Mouse (Mus musculus): ENCODE data around the gene Slmap. TPM values are rescaled to one million over a fixed set of nuclear protein-coding genes. Genes with fewer than 3 reads are reported as not detected.
"Not testable (repeated sequence)": the region's sequence is repeated elsewhere in the genome, so short reads cannot be mapped to it uniquely, and the experiment has no call there.

Gene Slmap
- polyA plus RNA-seq, 1 experiment from 2014 or later = 12.7 TPM

DNA sequence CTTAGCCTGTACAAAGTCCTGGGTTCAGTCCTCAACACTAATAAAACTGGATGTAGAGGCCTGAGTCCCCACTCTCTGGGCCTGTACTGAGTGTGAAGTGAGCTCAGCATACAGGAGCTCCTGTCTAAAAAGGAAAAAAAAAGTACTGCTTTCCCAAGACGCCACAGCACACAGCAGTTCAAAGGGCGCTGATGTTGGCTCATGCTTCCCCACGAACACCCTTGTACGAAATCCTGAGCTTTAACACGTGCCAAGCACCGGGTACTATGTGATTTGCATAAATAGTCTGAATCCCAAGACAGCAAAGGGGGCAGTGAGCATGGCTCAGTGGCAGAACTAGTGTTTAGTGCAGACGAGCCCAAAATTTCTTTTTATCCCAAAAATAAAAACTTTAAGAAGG, 4.4 kb downstream of the Slmap start:
- no peak overlapping the region for H3K4me3 ChIP-seq
- no peaks in the 10 kb centered on the region for H3K27me3 ChIP-seq
- H3K9ac ChIP-seq = no peak overlapping the region
- no peak for ATAC-seq
- H3K4me2 ChIP-seq = peak overlapping the region; percentile 2
- WGBS = 61% methylated on average over 7 of the region's 7 CpGs
- peaks cover 12% of the 10 kb centered on the region; the same call in 1 of the 2 replicates for H3K36me3 ChIP-seq (ENCODE audit: poor library complexity, severe bottlenecking)
- no peak overlapping the region for H3K27ac ChIP-seq
- no peaks in the 10 kb centered on the region for H3K9me3 ChIP-seq (replicated peaks)
- peaks cover 51% of the 10 kb centered on the region for H3K4me1 ChIP-seq

DNA sequence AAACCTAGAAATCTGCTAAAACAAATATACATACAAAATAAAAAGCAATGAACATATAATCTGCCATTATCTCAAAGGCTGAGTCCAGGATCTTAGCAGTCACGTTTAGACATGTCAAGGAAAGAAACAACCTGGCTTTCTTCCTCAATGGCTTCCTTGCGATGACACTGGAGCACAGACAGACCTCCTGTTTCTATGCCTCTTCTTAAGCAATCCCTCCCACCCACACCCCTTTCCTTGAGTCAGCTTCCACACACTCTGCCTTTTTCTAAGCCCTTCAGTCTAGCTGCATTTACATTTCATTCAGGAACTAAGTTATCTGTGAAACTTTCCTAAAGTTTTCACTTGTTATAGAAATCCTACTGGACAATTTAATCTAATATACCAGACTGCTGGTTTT, 6.4 kb downstream of the Slmap start:
- H3K4me3 ChIP-seq = no peak overlapping the region

DNA sequence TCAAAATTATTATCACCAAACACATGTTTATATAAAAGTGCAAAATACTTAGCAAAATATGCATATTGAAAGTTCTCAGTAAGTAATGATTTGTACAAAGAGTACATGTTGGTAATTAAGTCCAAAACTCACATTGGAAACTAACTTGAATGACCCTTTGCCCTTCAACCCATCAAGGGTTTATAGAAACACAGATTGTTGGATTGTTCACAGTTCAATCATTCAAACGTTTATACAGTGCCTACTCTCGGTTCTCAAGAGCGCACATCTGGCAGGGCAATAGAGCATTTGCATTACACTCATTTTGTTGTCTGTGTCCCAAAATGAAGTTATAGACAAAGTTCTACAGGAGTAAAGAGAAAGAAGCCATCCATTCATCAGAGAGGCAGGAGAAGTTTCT, 8.8 kb downstream of the Slmap start:
- Histone ChIP-seq H3K4me2 (no peak overlapping the region), H3K9me3 (replicated peaks) (no peaks in the 10 kb centered on the region), H3K36me3 (ENCODE audit: poor library complexity, severe bottlenecking) (peaks cover 12% of the 10 kb centered on the region; the same call in 1 of the 2 replicates), H3K9ac (no peak overlapping the region), H3K27ac (no peak overlapping the region), H3K4me1 (peaks cover 29% of the 10 kb centered on the region), H3K4me3 (no peak overlapping the region), H3K27me3 (no peaks in the 10 kb centered on the region)
- WGBS = 48% methylated on average over 3 of the region's 3 CpGs
- no peak for ATAC-seq

More for the DNA sequence above, 6.4 kb downstream of the Slmap start:
- Histone ChIP-seq H3K9ac (no peak overlapping the region), H3K27ac (no peak overlapping the region), H3K27me3 (no peaks in the 10 kb centered on the region), H3K4me1 (peaks cover 47% of the 10 kb centered on the region), H3K36me3 (ENCODE audit: poor library complexity, severe bottlenecking) (peaks cover 12% of the 10 kb centered on the region; the same call in 1 of the 2 replicates), H3K9me3 (replicated peaks) (no peaks in the 10 kb centered on the region), H3K4me2 (no peak overlapping the region)
- WGBS = 85% methylated on average over 2 of the region's 2 CpGs
- ATAC-seq = no peak

DNA sequence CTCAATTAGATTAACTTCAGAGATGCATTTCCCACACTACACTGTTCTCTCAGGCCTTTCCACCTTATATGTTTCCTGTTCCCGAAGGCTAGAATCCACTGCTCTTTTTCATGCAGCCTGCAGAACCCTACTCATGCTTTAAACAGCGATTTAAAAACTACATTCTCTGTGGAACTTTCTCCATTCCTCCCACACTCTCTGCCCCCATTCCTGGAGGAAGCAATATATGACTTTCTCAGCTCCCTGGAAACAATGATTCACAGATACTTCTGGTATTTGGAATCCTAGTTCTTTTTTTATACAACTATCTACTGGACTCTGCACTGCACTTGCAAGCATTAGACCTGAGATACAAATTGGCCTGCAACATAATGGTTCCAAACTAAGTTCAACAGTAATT, 11.6 kb downstream of the Slmap start:
- WGBS = 91% methylated on average over 2 of the region's 2 CpGs
- H3K4me1 ChIP-seq = peaks cover 9% of the 10 kb centered on the region; the same call in 1 of the 2 replicates
- H3K27ac ChIP-seq = no peak overlapping the region
- no peaks in the 10 kb centered on the region for H3K9me3 ChIP-seq (replicated peaks)
- no peak overlapping the region for H3K4me2 ChIP-seq
- ATAC-seq = no peak
- H3K36me3 ChIP-seq (ENCODE audit: poor library complexity, severe bottlenecking) = peaks cover 6% of the 10 kb centered on the region; the same call in 1 of the 2 replicates
- no peak overlapping the region for H3K4me3 ChIP-seq
- H3K27me3 ChIP-seq = no peaks in the 10 kb centered on the region
- no peak overlapping the region for H3K9ac ChIP-seq

DNA sequence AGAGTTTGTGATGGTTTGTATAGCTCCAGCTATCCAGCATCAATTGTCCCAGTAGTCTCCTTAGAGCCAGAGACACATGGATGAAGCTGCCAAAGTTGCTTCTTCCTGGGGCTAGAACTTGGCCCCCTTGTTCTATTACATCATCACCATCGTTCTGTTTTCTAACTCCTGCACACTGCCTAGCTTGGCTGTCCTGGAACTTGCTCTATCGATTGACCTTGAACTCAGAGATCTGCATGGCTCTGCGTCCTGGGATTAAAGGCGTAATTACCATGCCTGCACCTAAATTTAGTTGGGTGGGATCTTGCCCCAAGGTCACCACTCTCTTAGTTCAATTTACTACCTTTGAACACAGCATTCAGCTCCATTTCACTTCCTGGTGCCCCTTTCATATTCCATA, 14.9 kb downstream of the Slmap start:
- 96% methylated on average over 4 of the region's 4 CpGs for WGBS
- Histone ChIP-seq H3K4me1 (no peaks in the 10 kb centered on the region), H3K4me2 (no peak overlapping the region), H3K9me3 (replicated peaks) (no peaks in the 10 kb centered on the region), H3K27ac (no peak overlapping the region), H3K4me3 (no peak overlapping the region), H3K27me3 (no peaks in the 10 kb centered on the region), H3K36me3 (ENCODE audit: poor library complexity, severe bottlenecking) (peaks cover 2% of the 10 kb centered on the region; the same call in 1 of the 2 replicates), H3K9ac (no peak overlapping the region)
- ATAC-seq = no peak

DNA sequence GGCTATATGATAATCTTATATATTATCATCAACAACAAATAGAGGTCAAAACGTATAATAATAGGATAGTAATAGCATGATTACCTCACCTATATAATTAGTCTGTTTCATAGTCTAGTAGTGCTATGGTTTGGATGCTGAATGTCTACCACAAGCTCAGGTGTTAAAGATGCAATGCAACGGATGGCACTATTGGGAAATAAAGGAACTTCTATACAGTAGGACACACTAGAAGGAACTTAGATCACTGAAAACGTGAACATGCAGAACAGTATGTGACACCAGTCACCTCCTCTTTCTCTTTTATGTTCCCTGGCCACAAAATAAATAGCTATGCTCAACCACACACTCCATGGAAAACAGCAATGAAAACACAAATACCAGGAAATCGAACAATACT, 16.9 kb downstream of the Slmap start:
- Histone ChIP-seq H3K36me3 (ENCODE audit: poor library complexity, severe bottlenecking) (peaks cover 2% of the 10 kb centered on the region; the same call in 1 of the 2 replicates), H3K4me1 (no peaks in the 10 kb centered on the region), H3K9me3 (replicated peaks) (no peaks in the 10 kb centered on the region), H3K27me3 (no peaks in the 10 kb centered on the region), H3K27ac (no peak overlapping the region), H3K9ac (no peak overlapping the region), H3K4me2 (no peak overlapping the region), H3K4me3 (no peak overlapping the region)
- WGBS = 84% methylated on average over 4 of the region's 4 CpGs
- ATAC-seq = no peak

DNA sequence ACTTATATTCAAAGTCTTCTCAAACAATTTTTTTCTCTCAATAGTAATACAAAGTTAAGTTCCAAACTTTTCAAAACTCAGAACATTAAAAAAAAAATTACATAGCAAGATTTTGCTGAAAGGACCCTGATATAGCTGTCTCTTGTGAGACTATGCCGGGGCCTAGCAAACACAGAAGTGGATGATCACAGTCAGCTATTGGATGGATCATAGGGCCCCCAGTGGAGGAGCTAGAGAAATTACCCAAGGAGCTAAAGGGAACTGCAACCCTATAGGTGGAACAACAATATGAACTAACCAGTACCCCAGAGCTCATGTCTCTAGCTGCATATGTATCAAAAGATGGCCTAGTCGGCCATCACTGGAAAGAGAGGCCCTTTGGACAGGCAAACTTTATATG, 18.5 kb downstream of the Slmap start:
- not testable (repeated sequence) for ATAC-seq; H3K4me1 ChIP-seq; H3K27me3 ChIP-seq; H3K4me2 ChIP-seq; H3K9ac ChIP-seq; H3K36me3 ChIP-seq (ENCODE audit: poor library complexity, severe bottlenecking); H3K4me3 ChIP-seq; H3K27ac ChIP-seq; H3K9me3 ChIP-seq (replicated peaks)
- WGBS = 85% methylated on average over 2 of the region's 2 CpGs

DNA sequence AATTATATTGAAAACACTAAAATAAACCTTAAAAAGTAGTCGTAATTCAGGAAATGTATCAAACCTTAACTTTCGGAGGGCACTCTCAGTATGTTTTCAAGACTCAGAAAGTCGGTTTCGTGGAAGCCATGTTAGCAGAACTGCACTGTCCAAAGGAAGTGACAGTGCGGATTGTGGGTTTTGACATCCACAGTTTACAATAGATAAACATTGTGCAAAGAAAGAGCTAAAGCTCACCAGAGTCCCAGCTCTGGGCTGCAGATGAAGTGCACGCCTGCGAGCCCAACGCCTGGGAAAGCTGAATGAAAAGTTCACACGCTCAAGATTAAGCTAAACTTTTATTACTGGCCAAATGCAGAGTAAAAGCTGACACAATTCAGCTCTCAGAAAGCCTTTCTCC, 18.9 kb downstream of the Slmap start:
- H3K9me3 ChIP-seq (replicated peaks) = no peaks in the 10 kb centered on the region
- no peak overlapping the region for H3K4me3 ChIP-seq
- no peak overlapping the region for H3K27ac ChIP-seq
- H3K4me1 ChIP-seq = no peaks in the 10 kb centered on the region
- no peak overlapping the region for H3K9ac ChIP-seq
- H3K27me3 ChIP-seq = no peaks in the 10 kb centered on the region
- whole genome bisulfite sequencing = 82% methylated on average over 9 of the region's 9 CpGs
- no peak overlapping the region for H3K4me2 ChIP-seq
- peaks cover 2% of the 10 kb centered on the region for H3K36me3 ChIP-seq (ENCODE audit: poor library complexity, severe bottlenecking)
- ATAC-seq = no peak

DNA sequence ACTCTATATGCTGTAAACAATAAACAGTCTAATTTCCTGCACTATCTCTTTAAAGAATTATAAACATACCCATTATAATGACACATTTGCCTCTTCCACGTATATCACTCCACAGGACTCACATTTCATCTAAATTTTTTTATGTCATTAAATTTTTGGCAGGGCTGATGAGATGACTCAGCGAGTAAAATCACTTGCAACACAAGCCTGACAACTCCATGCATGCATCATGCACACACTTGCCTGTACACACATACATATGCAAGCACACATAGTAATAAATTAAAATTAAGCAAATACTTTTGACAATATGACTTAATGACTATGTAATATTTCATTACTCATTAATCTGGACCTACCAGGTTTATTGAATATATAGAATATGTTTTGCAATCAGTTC, 24.2 kb downstream of the Slmap start:
- Histone ChIP-seq H3K4me1 (no peaks in the 10 kb centered on the region), H3K9ac (no peak overlapping the region), H3K4me3 (no peak overlapping the region), H3K27me3 (no peaks in the 10 kb centered on the region), H3K9me3 (replicated peaks) (no peaks in the 10 kb centered on the region), H3K27ac (no peak overlapping the region), H3K36me3 (ENCODE audit: poor library complexity, severe bottlenecking) (no peaks in the 10 kb centered on the region; the same call in 1 of the 2 replicates), H3K4me2 (no peak overlapping the region)
- 91% methylated on average over 2 of the region's 2 CpGs for WGBS
- no peak for ATAC-seq

DNA sequence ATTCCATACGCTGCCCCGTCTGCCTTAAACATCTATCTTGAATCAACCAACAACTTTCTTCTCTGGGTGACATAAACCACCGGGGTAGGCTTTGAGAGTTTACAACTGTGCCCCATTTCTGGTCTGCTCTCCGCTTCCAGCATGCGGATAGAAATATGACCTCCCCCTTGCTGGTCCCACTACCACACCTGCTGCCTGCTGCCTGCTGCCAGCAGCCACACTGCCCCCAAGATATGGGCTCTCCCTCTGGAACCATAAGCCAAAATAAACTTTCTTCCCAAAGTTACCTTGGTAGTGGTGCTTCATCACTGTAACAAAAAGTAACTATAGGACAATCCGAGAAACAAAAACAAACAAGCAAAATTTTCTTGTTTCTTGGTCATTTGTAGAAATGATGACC, 26.6 kb downstream of the Slmap start:
- Histone ChIP-seq H3K36me3 (ENCODE audit: poor library complexity, severe bottlenecking) (no peaks in the 10 kb centered on the region; the same call in 1 of the 2 replicates), H3K27ac (no peak overlapping the region), H3K9ac (no peak overlapping the region), H3K27me3 (no peaks in the 10 kb centered on the region), H3K9me3 (replicated peaks) (no peaks in the 10 kb centered on the region), H3K4me3 (no peak overlapping the region), H3K4me2 (no peak overlapping the region), H3K4me1 (no peaks in the 10 kb centered on the region)
- no peak for ATAC-seq
- WGBS = 93% methylated on average over 6 of the region's 6 CpGs

DNA sequence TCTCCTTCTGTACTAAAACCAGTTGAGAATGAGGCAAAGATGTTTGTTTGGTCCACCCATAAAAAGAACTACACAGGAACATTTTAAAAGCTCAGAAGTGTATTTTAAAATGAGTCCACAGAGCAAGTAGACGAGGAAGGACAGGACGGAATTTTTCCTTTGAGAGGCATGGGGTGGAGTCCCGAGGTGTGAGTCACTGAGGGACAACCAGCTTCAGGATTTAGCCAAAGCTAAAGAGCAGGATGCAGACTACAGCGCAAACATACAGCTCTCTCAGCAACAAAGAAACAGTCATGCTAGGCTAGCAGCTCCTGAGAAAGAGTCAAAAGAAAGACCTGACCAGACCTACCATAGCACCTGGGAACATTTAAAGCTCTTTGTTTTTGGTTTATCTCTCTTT, 27.4 kb downstream of the Slmap start:
- no peaks in the 10 kb centered on the region for H3K27me3 ChIP-seq
- H3K9ac ChIP-seq = no peak overlapping the region
- no peak overlapping the region for H3K4me2 ChIP-seq
- H3K9me3 ChIP-seq (replicated peaks) = no peaks in the 10 kb centered on the region
- no peaks in the 10 kb centered on the region; the same call in 1 of the 2 replicates for H3K36me3 ChIP-seq (ENCODE audit: poor library complexity, severe bottlenecking)
- no peak overlapping the region for H3K27ac ChIP-seq
- ATAC-seq = no peak
- 89% methylated on average over 4 of the region's 4 CpGs for WGBS
- no peak overlapping the region for H3K4me3 ChIP-seq
- no peaks in the 10 kb centered on the region for H3K4me1 ChIP-seq

DNA sequence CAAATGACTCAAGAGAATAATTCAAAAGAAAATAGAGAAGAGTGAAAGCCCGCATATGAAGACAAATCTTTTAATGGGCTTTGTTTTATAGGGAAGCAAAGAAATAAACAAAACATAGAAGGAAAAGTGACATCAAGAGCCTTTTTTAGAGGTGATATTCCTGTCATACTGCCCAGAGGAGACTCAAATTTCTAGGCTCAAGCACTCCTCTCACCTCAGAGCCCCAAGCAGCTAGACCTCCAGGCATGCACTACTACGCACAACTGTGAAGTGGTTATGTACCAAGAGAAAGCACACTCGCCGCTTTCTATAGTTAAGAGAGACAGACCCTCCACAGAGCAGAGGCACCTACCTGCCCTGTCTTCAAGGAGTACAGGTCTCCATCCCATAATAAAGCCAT, 30.2 kb downstream of the Slmap start:
- no peak for ATAC-seq
- no peaks in the 10 kb centered on the region for H3K4me1 ChIP-seq
- no peak overlapping the region for H3K4me3 ChIP-seq
- no peaks in the 10 kb centered on the region for H3K9me3 ChIP-seq (replicated peaks)
- no peaks in the 10 kb centered on the region for H3K27me3 ChIP-seq
- no peak overlapping the region for H3K4me2 ChIP-seq
- WGBS = 95% methylated on average over 4 of the region's 4 CpGs
- no peak overlapping the region for H3K27ac ChIP-seq
- H3K36me3 ChIP-seq (ENCODE audit: poor library complexity, severe bottlenecking) = no peaks in the 10 kb centered on the region
- H3K9ac ChIP-seq = no peak overlapping the region

DNA sequence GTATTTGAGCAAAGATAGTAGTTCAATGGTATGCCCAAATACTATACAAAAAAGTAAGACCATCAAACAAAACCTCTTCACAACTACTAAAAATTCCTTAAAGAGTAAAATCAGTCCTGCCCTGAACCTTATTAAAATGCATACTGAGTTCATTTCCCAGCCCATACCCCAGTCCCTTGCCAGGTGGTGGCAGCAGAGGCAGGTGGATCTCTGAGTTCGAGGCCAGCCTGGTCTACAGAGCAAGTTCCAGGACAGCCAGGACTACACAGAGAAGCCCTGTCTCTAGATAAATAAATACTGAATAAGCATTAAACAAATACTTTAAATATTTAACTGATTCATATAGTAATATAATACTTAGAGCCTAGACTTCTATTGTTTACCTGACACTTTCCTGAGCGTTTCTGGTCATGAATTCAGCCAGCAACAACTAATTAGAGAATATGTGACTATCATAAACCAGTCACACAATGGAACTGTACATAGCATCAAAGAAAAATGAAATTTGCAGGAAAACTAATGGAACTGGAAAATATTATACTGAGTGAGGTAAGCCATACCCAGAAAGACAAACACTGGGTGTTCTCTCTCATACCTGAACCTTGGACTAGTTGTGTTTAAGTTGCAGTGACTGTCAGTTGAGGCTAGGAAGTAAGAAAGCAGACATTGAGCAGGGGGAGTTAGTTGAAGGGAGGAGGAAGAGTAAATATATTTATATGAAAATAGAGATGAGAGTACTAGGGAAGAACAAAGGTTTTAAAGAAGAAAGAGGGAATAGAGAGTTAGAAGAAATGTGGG, 34.4 kb downstream of the Slmap start:
- 91% methylated on average over 2 of the region's 2 CpGs for WGBS
- H3K27me3 ChIP-seq = no peaks in the 10 kb centered on the region

More for the DNA sequence above, 34.4 kb downstream of the Slmap start:
- Histone ChIP-seq H3K9ac (no peak overlapping the region), H3K4me3 (no peak overlapping the region), H3K27ac (no peak overlapping the region), H3K4me1 (no peaks in the 10 kb centered on the region), H3K36me3 (ENCODE audit: poor library complexity, severe bottlenecking) (no peaks in the 10 kb centered on the region), H3K4me2 (no peak overlapping the region), H3K9me3 (replicated peaks) (no peaks in the 10 kb centered on the region)
- no peak for ATAC-seq
